25 mouse cellular contexts compared by ENCODE assay signal in the genomic region with DNA sequence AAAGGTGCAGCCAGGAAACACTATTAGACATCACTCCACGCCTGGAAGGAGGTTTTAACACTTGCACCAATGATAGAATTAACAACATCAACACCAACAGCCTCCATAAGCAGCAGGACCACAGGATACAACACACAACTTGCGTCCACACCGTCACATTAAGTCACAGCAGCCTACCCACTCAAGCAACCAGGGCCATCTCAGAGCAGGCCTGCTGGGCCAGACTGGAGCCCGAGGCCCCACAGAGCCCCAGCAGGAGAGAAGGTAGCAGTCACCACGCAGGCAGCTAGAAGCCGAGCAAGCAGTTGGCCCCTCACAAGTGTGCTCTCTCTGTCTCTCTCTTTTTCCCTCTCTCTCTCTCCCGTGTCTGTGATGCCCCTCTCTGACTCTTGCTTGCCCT.
"Had no signal": no experiment of that assay in that cellular context is flagged by ENCODE, and none has a peak within 500 bp of the region (broad histone marks: within the 10 kb centered on the region; RNA-seq: fewer than 3 reads in every experiment).

No protein-coding gene starts in this region.

- H3K27me3 ChIP-seq: heart, embryonic 13.5 days; heart, embryonic 15.5 days; hindbrain, embryonic 12.5 days; hindbrain, embryonic 15.5 days; kidney, embryonic 15.5 days; limb, embryonic 13.5 days; limb, embryonic 15.5 days; liver, embryonic 12.5 days had no signal

- H3K4me3 ChIP-seq: heart, embryonic 13.5 days; heart, embryonic 15.5 days; hindbrain, embryonic 12.5 days; hindbrain, embryonic 15.5 days; kidney, embryonic 15.5 days; limb, embryonic 13.5 days; limb, embryonic 15.5 days; liver, embryonic 12.5 days had no signal

- DNase-seq: gastrocnemius, postnatal 14 days; gastrocnemius, postnatal 36 days; heart, adult 18-20 months; heart, postnatal 14 days; heart, postnatal 36 days; kidney, adult 11 months; kidney, adult 2 months; kidney, adult 9 months; kidney, postnatal 14 days; kidney, postnatal 36 days; layer of hippocampus, adult 9-11 months; layer of hippocampus, postnatal 36 days; left cerebral cortex, postnatal 4 days had no signal

- ATAC-seq: hindbrain, postnatal 0 days; liver, embryonic 12.5 days had no signal

- H3K9me3 ChIP-seq: heart, embryonic 13.5 days; heart, embryonic 15.5 days; hindbrain, embryonic 12.5 days; hindbrain, embryonic 15.5 days; kidney, embryonic 15.5 days; limb, embryonic 13.5 days; limb, embryonic 15.5 days; liver, embryonic 12.5 days had no signal

- H3K4me2 ChIP-seq: heart, embryonic 11.5 days; heart, embryonic 13.5 days; heart, embryonic 15.5 days; hindbrain, embryonic 12.5 days; hindbrain, embryonic 15.5 days; kidney, embryonic 15.5 days; limb, embryonic 13.5 days; limb, embryonic 15.5 days; liver, embryonic 12.5 days had no signal

- H3K9ac ChIP-seq: heart, embryonic 13.5 days; heart, embryonic 15.5 days; hindbrain, embryonic 12.5 days; hindbrain, embryonic 15.5 days; kidney, embryonic 15.5 days; limb, embryonic 13.5 days; limb, embryonic 15.5 days; liver, embryonic 12.5 days; liver, embryonic 14.5 days had no signal

- H3K27ac ChIP-seq: heart, embryonic 13.5 days; heart, embryonic 15.5 days; hindbrain, embryonic 12.5 days; hindbrain, embryonic 15.5 days; hindbrain, postnatal 0 days; kidney, embryonic 15.5 days; kidney, postnatal 0 days; limb, embryonic 13.5 days; limb, embryonic 15.5 days; liver, embryonic 12.5 days; liver, embryonic 14.5 days had no signal

- H3K4me1 ChIP-seq: limb, embryonic 13.5 days had no signal
